Mouse (Mus musculus): ENCODE results near the gene Inava.

Inava gene

DNA sequence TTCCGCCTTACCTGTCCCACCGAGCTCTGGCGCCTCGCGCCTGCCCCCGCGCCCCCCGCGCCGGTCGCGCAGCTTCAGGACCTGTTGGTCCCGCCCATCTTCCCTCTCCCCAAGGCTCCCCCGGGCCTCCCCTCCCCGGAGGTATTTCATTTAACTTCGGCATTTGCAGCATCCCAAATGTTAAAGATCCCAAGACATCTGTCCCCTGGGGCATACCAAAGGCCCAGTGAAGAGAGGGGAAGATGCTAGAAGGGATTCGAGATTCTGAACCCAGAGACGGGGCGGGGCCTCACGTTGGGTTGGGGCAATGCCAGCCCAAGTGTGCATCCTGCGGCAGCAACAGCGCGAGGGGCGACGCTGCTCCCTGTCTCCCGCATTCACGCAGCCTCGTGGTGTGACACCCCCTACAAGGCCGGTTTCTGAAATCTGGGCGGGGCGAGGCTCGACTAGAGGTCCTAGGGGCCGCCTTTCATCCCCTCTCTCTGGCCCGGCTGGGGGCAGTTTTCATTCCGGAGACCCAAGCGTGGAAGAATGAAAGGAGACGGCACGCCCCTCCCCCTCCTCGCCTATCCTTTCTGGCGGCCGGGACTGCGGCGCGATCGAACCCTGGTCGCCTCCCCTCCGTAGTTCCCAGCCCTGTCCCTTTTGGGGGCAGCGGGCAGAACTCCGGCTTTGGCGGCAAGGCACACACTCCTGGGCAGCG, at the start of gene Inava:
Gene Inava, minus strand, starts transcription at position 373 of the 703 bp plus-strand sequence.
- DNase-seq: peak; percentile 51

GRCm38 (mm10) chr1:136277366-136277765, 43.3 kb upstream of the Inava start:
- DNase-seq: no peak

DNA sequence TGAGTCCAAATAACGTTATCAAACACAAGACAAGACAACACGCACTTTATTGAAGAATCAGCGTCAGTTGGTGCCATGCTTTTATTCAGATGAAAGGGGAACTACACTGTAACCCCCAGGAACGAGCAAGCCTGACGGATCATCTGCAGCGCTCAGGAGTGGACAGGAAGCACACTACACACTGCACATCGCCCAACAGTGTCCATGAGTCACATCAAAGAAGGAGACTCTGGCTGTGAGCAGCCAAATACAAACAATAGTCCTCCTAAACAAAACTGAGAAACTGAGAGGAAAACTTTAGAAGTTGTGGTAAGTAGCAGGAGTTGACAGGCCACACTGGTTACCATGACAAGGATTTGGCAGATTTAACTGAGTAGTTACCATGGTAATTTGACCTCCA, 34.2 kb upstream of the Inava start:
- no peak for DNase-seq

- DNase-seq: no peak
Observed at GRCm38 (mm10) chr1:136266127-136266526, 32.1 kb upstream of the Inava start.

DNA sequence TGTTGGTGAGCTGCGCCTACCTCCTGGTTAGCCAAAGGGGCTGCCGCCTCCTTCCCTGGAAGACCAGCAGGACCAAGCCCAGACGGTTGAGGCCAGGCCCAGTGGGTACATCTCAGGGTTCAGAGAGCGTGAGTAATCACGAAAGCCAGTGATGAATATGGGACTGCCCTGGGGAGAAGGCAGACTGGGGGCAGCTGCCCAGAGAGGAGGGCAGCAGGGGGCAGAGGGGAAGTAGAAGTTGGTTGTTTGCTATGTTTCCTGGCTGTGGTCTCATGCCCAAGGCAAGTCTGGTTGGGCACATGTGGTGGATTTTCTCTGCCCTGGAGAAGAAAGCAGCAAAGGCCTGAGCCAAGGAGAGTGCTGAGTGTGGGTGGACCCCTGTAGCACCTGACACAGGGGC, 29.3 kb upstream of the Inava start:
- no peak for DNase-seq

DNA sequence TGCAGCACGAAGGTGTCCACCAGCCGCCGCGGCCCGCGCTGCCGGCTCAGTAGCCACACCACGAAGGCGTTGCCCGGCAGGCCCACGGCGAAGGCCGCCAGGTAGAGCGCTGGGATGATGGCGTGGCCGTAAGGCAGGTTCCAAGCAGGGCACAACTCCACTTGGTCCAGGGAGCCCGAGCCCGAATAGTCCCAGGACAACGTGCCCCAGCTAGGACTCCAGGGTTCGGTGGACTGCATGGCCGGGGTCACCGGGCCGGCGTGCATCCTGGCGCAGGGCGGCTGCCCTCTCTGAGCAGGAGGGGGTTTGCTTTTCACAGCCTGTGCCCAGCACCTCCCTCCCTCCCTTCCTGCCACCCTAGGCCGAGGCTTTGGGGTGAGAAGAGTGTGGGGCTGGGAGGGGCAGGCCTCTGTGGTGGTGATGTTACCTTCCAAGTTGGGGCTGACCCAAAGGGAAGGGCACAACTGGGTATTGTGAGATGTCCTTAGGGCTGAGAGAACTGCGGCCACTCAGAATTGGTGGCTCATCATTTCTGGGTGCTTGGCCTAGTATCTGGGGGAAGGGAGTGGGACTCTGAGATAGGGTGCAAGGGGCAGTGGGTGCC, 26.7 kb upstream of the Inava start, which contains the start of gene Gpr25:
Gene Gpr25, minus strand, starts transcription at position 239 of the 604 bp plus-strand sequence.
- DNase-seq: no peak

- peak; percentile 65 for DNase-seq
Observed at GRCm38 (mm10) chr1:136259893-136260634, 26.0 kb upstream of the Inava start.

DNA sequence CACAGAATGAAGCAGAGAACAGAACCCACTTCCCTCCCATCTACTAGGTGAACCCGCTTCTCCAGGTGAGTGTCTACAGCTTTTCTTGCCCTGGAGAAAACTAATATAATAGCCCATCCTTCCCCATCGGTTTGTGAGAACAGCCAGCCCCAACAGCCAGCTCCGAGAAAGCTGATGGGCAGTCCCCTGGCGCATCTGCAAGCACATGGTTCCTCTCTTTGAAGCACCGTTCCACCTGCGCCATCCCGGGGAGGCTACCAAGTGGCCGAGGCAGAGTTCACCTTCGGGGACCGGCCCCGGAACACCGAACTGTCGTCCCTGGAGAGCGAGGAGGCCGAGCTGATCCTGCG, 25.5 kb upstream of the Inava start:
- no peak for DNase-seq

DNA sequence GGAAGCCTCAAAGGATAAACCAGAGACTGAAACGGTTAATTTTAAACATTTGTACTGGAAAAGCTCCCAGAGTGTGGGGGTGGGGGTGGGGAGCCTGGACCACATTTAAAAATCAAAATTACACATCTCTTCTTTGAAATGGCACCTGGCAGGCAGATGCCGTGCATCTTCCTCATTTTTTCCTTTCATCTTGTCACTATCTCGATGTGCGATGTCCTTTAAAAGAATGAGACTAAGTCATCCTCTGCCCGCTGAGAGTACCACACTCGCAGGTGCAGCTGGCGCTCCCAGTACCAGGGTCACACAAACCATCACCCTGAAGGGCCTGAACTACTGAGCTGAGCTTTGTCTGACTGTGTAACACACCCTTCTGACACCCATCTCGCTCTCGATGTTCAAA, 24.4 kb upstream of the Inava start:
- no peak for DNase-seq

DNA sequence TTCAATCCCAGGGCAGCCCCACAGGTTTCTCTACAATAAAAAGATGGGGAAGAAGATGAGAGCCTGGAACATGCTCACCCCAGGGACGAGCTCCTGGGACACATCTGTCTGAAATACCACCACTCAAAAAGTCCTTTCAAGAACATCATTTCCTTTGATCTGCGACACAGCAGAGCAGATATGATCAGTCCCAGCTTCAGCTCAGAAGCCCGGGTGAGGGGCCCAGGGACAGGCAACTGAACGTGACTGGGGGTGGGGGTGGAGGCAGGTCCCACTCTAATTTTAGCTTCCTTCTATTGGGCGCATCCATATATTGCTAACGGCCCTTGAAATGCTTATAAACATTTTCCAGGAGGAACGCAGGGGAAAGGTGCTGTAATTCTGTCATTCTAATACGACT, 21.6 kb upstream of the Inava start:
- no peak for DNase-seq

DNA sequence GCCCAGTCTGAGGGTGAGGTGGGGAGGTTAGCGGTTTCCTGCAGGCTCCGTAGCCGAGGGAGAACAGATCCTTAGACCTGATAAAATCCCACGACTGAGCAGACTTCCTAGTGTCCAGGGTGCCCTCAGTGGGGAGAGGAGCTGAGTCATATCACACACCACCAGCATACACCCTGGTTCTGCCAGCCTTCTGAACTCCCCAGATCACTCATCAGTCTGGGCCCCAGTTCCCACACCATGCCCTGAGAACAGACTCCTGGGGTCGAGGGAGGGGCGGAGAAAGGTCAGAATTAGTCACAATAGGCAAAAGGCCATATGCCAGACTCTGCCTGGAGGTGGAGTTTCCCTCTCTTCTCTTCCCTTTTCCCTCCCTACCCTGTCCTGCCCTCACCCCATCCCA, 21.1 kb upstream of the Inava start:
- no peak for DNase-seq

DNA sequence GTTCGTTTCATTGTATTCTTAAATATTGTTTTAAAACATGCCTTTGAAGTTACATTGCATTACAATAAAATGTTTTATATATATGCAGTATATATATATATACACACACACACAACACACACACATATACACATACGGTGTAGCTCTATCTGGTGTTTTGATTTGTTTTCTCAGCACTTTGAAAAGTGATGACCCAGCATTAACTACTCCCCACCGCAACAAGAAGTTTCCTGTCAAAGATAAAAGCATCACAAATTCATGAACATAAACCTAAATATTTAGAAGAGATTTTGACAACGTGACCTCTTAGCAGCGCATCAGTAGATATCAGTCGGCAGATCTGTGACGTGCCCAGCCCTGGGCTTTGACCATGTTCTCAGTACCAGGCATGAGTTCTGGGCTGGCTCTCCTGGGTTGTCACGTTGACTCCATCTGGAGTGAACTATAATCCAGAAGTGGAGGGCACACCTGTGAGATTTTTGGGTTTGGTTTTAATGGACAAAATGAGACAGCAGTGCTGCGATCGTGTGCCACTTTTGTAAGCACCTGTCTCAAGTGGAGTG, 20.5 kb upstream of the Inava start:
- no peak for DNase-seq

- no peak for DNase-seq
Observed at GRCm38 (mm10) chr1:136253472-136253871, 19.4 kb upstream of the Inava start.

DNA sequence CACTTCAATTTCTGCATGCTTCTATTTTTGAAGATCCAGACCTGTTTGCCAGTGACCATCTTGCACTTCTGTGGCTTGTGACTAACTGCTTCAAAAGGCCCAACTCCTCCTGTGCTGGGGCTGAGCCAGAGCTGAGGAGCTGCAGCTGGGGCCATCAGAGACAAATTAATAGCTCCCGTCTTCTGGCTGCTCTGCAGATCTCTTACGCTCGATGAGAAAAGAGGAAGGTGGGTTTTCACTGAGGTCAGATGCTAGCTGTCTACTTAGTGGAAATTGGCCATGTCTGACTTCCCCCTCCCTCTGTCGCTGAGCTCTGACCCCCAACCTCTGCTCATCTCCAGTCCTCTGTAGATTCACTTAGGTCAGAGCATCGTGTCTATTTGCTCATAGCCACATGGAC, 15.6 kb upstream of the Inava start:
- DNase-seq: no peak

- no peak for DNase-seq
Observed at GRCm38 (mm10) chr1:136247393-136247792, 13.3 kb upstream of the Inava start.

DNA sequence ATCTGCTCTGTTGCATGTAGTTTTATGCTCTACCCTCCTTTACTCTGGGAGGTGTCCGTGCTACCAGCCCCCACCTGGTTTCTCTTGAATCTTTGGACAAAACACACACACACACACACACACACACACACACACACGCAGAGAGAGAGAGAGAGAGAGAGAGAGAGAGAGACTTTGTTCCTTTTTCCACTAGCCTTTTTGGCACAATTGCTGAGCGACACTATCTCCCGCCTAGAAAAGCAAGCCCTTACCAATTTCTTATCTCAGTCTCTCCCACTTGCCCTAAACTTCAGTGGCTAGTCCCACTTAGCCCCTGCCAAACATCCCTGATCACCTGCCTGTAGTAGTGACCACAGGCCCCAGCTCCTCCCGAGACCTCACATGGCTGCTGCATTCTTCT, 10.4 kb upstream of the Inava start:
- no peak for DNase-seq

- DNase-seq: no peak
Observed at GRCm38 (mm10) chr1:136241801-136242200, 7.7 kb upstream of the Inava start.

- no peak for DNase-seq
Observed at GRCm38 (mm10) chr1:136238495-136238894, 4.4 kb upstream of the Inava start.

DNA sequence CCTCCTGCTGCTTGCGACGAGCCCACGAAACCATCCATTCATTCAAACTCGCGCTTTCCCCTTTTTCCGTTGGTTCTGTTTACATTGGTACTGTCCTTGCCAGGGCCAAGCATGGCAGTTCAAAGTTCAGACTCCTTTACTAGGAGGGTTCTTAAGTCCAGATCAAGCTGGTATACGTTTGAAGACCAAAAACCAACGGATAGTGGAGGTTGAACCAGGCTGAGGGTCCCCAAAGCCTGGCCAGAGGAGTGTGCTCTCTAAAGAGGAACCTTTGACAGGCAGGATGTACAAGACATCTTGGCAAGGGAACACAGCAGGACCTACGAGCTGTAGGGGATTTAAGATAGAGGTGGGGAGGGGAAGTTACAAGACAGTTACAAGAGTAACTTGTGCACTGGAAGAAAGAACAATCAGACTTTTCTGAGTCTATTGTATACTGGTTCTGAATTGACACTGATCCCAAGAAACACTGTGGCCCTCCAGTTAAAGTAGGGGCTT, 580 bp upstream of the Inava start:
- DNase-seq: no peak

GRCm38 (mm10) chr1:136232986-136233790, 876 bp downstream of the Inava start:
- DNase-seq: no peak

GRCm38 (mm10) chr1:136232285-136232926, 1.7 kb downstream of the Inava start:
- no peak for DNase-seq

GRCm38 (mm10) chr1:136231596-136231995, 2.5 kb downstream of the Inava start:
- peak; percentile 29 for DNase-seq

Measured in lung, postnatal 10 days (tissue).